Mouse (Mus musculus) heart, embryonic 13.5 days (tissue): ENCODE data around the gene Nln. TPM values are rescaled to one million over a fixed set of nuclear protein-coding genes. Genes with fewer than 3 reads are reported as not detected.

ENCODE experiments used
- ATAC-seq: fragments of 200-750 bp; cut with Nextera tagmentation; 2 replicates; pipeline ENCODE4 v1.8.0; 2017; ENCODE audit warnings: moderate TSS enrichment; ENCODE audit not compliant: insufficient number of reproducible peaks, low FRiP score, low TSS enrichment; ENCODE audit errors: extremely low read depth
- H3K27ac ChIP-seq: fragments of 300-500 bp; sonication (generic); replicated peaks from 2 replicates; pipeline ENCODE4 v1.5.1; 2015; ENCODE audit warnings: moderate library complexity, mild to moderate bottlenecking, inconsistent platforms
- H3K27me3 ChIP-seq: fragments of 300-500 bp; sonication (generic); replicated peaks from 2 replicates; pipeline ENCODE4 v1.6.1; 2015; ENCODE audit warnings: mild to moderate bottlenecking, inconsistent platforms
- H3K36me3 ChIP-seq: fragments of 300-500 bp; sonication (generic); 2 replicates; pipeline ENCODE4 v1.6.1; 2015; ENCODE audit warnings: mild to moderate bottlenecking, inconsistent platforms
- H3K4me1 ChIP-seq: fragments of 300-500 bp; sonication (generic); 2 replicates; pipeline ENCODE4 v1.6.1; 2015; ENCODE audit warnings: inconsistent platforms
- H3K4me2 ChIP-seq: fragments of 300-500 bp; sonication (generic); 2 replicates; pipeline ENCODE4 v1.6.1; 2015; ENCODE audit warnings: inconsistent platforms, mild to moderate bottlenecking, moderate library complexity
- H3K4me3 ChIP-seq: fragments of 300-500 bp; sonication (generic); 2 replicates; pipeline ENCODE4 v1.5.1; 2015; ENCODE audit warnings: moderate library complexity, mild to moderate bottlenecking, inconsistent platforms
- H3K9ac ChIP-seq: fragments of 300-500 bp; sonication (generic); 2 replicates; pipeline ENCODE4 v1.6.1; 2015; ENCODE audit warnings: inconsistent platforms, mild to moderate bottlenecking, moderate library complexity
- H3K9me3 ChIP-seq: fragments of 300-500 bp; sonication (generic); 2 replicates; pipeline ENCODE4 v1.6.1; 2016; ENCODE audit warnings: inconsistent platforms
- WGBS: fragments of 180-500 bp; shearing (Covaris S2); methylation state at CpG from one replicate; pipeline ENCODE4 v1.1.7; 2015; ENCODE audit warnings: mixed read lengths; 5-methylcytosine and 5-hydroxymethylcytosine counted together
- polyA plus RNA-seq: library from polyadenylated mRNA; unstranded; fragments of >200 nt; fragmentation: Nextera tagmentation; extraction: Ambion mirVana; gene quantifications from 2 replicates; pipeline ENCODE4 v1.2.1, GENCODE M21; 2015

Gene Nln
- polyA plus RNA-seq = 19.5 and 19.8 TPM in 2 replicates

DNA sequence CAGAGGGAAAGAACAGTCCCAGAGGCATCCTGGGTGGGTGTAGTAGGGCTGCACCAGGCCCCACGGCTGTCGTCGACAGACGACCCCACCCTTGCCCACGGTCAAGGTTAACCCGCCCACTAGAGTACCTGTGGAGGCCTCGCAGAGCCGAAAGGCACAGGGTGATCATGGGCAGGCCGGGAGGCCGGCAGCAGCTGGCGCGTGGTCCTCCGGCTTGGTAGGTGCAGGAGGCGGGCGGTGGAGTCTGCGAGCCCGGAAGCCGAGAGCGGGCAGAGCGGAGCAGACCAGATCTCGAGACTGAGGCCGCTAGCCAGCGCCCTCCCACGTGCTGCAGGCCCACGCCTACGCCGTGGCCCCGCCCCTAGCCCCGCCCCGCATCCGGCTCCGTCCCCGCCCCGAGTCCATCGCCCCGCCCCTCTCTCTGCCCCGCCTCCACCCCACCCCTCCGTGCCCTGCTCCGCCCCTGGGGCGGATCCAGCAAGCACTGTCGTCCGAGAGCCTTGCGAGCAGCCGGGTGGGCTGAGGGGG, at the start of gene Nln, which contains the start of gene Sgtb:
Gene Nln, minus strand, starts transcription at position 327 of the 528 bp plus-strand sequence.
Gene Sgtb, plus strand, starts transcription at position 454 of the 528 bp plus-strand sequence.
- ATAC-seq = peak; percentile 99
- Histone ChIP-seq H3K4me1 (peaks cover 18% of the 10 kb centered on the region), H3K9me3 (peaks cover 5% of the 10 kb centered on the region; the same call in 1 of the 2 replicates), H3K4me3 (peak within 1 kb of the TSS; percentile 89), H3K4me2 (peak within 1 kb of the TSS; percentile 87), H3K36me3 (peaks cover 9% of the 10 kb centered on the region), H3K27me3 (0 out of 2 replicates have a peak, but pooled peaks cover 5% of the 10 kb centered on the region), H3K27ac (peak within 1 kb of the TSS; percentile 77), H3K9ac (peak within 1 kb of the TSS; percentile 87)
- under 1% methylated on average over 36 of the region's 44 CpGs for WGBS

DNA sequence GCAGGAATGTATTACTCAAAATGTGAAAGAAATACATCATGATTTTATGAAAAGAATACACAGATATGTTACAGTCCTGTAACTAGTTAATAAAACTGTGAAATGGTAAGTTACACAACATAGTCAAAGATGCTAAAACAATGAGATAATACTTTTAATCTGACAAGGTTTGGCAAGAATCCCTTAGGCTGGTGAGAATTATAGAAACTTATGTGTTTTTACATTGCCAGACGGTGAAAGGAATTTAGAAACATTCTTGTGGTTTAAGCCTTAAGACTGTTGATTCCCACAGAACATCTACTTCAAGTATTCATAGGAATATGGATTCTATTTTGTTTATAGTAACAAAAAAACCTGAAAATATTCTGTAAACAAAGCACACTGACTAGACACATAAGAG, 46.3 kb upstream of the Nln start:
- peaks cover 69% of the 10 kb centered on the region for H3K36me3 ChIP-seq
- H3K4me2 ChIP-seq = no peak overlapping the region
- WGBS = 71% methylated on average over 1 of the region's 1 CpGs
- no peaks in the 10 kb centered on the region for H3K27me3 ChIP-seq
- no peak overlapping the region for H3K4me3 ChIP-seq
- H3K9me3 ChIP-seq = no peaks in the 10 kb centered on the region
- no peaks in the 10 kb centered on the region for H3K4me1 ChIP-seq
- no peak for ATAC-seq
- H3K9ac ChIP-seq = no peak overlapping the region
- H3K27ac ChIP-seq = no peak overlapping the region

DNA sequence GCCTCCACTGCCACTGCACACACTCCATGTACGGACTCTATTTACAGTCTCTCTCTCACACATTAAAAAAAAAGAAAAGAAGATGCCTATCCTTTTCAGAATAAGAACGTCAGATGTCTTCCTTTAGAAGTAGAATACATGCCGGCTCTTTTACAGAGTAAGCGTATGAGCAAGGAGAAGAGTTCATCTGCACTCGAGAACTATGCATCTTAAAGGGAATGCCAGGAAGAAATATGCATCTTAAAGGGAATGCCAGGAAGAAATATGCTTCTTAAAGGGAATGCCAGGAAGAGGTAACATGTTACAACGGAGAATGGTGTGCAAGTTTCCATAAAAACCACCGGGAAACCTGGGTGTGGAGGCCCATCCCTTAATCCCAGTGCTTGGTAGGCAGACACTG, 45.7 kb upstream of the Nln start:
- H3K4me2 ChIP-seq = no peak overlapping the region
- no peak for ATAC-seq
- WGBS = 89% methylated on average over 7 of the region's 7 CpGs
- H3K4me1 ChIP-seq = no peaks in the 10 kb centered on the region
- peaks cover 67% of the 10 kb centered on the region for H3K36me3 ChIP-seq
- no peaks in the 10 kb centered on the region for H3K9me3 ChIP-seq
- H3K27ac ChIP-seq = no peak overlapping the region
- H3K9ac ChIP-seq = no peak overlapping the region
- H3K4me3 ChIP-seq = no peak overlapping the region
- no peaks in the 10 kb centered on the region for H3K27me3 ChIP-seq

DNA sequence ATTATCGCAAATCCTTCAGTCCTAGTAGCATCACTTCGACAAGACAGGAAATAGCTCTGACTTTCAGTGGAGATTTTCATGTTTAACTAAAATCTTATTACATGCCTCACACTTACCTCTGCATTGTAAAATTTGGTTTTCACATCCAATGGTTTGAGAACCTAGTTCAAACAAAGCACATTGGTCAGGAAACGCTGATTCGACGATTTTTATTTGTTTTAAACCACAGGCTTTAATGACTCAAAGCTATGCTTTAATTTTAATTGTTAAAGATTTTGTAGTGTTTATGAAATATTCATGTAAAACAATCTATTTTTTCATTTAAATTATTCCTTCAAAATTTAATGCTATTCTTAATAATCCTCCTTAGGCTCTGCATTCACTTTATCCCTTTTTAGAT, 44.8 kb upstream of the Nln start:
- no peaks in the 10 kb centered on the region for H3K27me3 ChIP-seq
- H3K4me3 ChIP-seq = no peak overlapping the region
- no peaks in the 10 kb centered on the region for H3K9me3 ChIP-seq
- H3K27ac ChIP-seq = no peak overlapping the region
- peaks cover 65% of the 10 kb centered on the region for H3K36me3 ChIP-seq
- no peak overlapping the region for H3K4me2 ChIP-seq
- ATAC-seq = no peak
- H3K4me1 ChIP-seq = no peaks in the 10 kb centered on the region
- H3K9ac ChIP-seq = no peak overlapping the region
- 91% methylated on average over 5 of the region's 5 CpGs for WGBS

DNA sequence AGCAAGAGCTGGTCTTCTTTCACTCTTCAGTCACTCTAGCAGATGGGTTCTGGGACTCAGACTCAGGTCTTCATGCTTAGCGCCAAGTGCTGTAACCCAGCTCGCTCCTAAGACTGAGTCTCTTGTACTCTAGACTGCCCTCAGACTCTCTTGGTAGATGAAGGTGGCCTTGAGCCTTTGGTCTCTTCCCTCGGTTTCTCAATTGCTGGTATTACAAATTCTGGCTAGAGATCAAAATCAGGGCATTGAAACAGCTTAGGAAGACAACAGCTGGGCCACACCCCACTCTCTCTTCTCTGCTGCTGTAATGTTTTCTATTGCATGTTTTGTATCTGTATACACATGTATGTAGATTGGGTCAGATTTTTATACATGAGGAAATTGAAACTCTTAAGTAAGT, 36.2 kb upstream of the Nln start:
- H3K4me1 ChIP-seq = no peaks in the 10 kb centered on the region
- no peaks in the 10 kb centered on the region for H3K27me3 ChIP-seq
- ATAC-seq = no peak
- H3K27ac ChIP-seq = no peak overlapping the region
- WGBS = 90% methylated on average over 3 of the region's 3 CpGs
- no peak overlapping the region for H3K9ac ChIP-seq
- no peak overlapping the region for H3K4me3 ChIP-seq
- no peak overlapping the region for H3K4me2 ChIP-seq
- peaks cover 88% of the 10 kb centered on the region for H3K36me3 ChIP-seq
- H3K9me3 ChIP-seq = no peaks in the 10 kb centered on the region

DNA sequence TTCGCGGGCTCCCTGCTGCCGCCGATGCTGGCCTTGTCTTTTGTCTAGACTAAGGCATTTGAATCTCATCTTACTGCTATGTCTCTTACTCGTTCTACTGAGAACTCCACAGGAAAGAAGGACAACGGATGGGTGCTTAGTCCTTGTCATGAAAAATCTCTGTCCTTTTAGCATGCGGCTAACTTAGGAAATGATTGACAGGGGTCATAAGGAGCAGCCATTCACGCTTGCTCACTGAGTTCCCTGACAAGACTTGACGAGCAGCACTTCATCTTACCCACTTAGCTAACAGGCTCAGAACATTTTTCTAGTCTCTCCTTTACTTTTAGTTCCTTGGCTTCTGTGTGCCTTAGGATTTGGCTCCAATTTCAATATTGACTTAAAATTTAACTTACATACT, 35.5 kb upstream of the Nln start:
- WGBS = 77% methylated on average over 9 of the region's 9 CpGs
- H3K4me1 ChIP-seq = no peaks in the 10 kb centered on the region
- H3K4me3 ChIP-seq = no peak overlapping the region
- no peaks in the 10 kb centered on the region for H3K9me3 ChIP-seq
- peaks cover 89% of the 10 kb centered on the region for H3K36me3 ChIP-seq
- no peak for ATAC-seq
- H3K27ac ChIP-seq = no peak overlapping the region
- no peak overlapping the region for H3K4me2 ChIP-seq
- no peak overlapping the region for H3K9ac ChIP-seq
- no peaks in the 10 kb centered on the region for H3K27me3 ChIP-seq

DNA sequence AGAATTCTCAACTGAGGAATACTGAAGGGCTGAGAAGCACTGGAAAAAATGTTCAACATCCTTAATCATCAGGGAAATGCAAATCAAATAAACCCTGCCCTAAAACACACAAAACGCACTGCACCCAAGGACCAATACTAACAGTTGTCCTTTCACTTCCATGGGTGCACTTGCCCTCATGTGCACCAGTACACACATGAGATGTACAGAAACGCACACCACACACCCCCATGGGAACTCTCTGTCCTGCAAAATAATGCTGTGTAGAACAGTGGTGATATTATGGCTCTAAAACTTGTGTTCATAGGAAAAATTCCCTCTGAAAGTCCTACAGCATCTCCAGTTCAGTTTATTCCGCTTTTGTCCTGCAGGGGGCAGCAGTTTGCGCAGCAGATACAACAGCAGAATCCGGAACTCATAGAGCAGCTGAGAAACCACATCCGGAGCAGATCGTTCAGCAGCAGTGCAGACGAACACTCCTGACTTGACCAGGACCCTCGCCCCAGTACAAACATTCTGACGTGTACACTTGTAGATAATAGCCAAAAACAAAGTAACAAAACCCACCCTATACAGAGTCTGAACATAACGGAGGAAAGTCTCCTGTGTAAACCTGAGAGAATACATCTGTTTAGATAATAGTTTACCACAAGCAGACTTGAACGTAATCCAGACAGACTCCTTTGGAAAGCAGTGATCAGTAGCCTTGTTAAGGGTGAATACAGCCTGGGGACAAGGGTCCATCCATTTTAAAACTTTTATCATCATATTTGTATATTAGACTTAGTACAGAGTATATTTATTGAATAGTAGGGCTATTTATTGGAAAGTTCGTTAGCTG, 30.2 kb upstream of the Nln start:
- ATAC-seq = no peak
- 39% methylated on average over 13 of the region's 13 CpGs for WGBS

DNA sequence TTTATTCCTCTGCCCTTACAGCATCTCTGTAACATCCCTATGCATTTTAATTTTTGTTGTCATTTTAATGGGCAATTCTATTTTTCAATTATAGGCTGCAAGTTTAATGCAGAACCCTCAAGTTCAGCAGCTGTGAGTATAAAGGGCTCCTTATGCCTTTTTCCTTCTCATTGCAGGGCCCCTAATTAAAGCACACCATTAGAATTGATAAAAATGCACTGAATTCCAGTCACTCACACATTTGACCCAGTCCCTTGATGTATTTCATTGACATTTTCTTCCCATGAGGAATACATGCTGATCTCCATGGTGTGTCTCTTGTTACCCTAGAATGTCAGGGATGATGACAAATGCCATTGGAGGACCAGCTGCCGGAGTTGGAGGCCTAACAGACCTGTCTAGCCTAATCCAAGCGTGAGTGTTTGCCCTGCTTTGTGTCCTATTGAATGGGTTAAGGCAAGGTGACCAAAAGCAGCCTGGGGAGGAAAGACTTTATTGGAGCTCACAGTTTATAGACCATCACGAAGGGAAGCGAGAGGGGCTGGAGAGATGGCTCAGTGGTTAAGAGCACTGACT, 25.2 kb upstream of the Nln start:
- Histone ChIP-seq H3K36me3 (peaks cover 8% of the 10 kb centered on the region; the same call in 1 of the 2 replicates), H3K4me3 (no peak overlapping the region), H3K9ac (no peak overlapping the region), H3K27me3 (no peaks in the 10 kb centered on the region), H3K9me3 (no peaks in the 10 kb centered on the region), H3K4me1 (no peaks in the 10 kb centered on the region), H3K27ac (no peak overlapping the region), H3K4me2 (no peak overlapping the region)
- ATAC-seq = no peak
- WGBS = 76% methylated on average over 4 of the region's 4 CpGs

More for the DNA sequence above, 30.2 kb upstream of the Nln start:
- Histone ChIP-seq H3K4me1 (no peaks in the 10 kb centered on the region), H3K27me3 (no peaks in the 10 kb centered on the region), H3K4me2 (peak overlapping the region; percentile 51), H3K36me3 (peaks cover 44% of the 10 kb centered on the region), H3K9ac (no peak overlapping the region), H3K4me3 (peak overlapping the region; percentile 14; the same call in 1 of the 2 replicates), H3K27ac (no peak overlapping the region), H3K9me3 (no peaks in the 10 kb centered on the region)

DNA sequence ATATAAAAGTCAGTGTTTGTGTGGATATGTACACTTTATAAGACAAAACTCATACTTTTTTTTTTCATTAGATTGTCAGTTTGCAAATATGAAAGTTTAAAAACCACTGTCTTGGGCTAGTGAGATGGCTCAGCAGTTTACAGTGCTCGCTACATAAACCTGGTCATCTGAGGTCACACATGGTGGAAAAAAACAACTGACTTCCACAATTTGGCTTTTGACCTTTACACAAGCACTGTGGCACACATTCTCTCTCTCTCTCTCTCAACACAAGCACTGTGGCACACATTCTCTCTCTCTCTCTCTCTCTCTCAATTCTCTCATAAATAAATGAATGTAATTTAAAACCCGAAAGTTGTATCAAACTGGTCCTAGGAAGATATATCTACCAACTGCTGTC, 23.1 kb upstream of the Nln start:
- peaks cover 8% of the 10 kb centered on the region; the same call in 1 of the 2 replicates for H3K36me3 ChIP-seq

DNA sequence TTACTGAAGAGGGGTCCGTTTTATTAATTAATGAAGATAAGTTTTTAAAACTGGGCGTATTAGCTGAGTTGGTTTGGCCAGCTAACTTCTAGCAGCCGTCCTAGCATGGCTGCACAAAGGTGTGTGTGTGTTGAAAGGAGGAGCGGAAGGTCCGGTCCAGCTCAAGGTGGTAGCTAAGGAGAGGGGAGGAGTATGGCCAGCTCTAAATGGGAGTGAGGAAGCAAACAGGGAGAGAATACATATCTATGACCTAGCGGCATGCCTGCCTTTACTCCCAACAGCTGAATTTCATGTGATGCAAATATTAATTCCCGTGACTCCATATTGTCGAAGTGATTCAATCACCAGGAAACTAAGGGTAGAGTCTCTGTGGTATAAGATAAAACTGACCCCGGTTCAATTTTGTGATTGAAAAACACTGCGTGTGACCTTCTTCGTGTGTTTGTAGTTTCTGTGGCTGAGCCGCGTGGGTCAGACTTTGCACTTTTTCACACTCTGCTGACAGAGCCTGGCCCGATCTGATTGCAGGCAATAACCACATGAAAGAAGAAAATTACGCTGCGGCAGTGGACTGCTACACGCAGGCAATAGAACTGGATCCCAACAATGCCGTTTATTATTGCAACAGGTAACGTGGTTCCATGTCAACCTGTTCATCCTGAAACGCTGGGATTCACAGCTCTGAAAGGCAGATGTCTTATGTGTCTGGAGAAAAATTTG, 14.4 kb upstream of the Nln start:
- no peaks in the 10 kb centered on the region for H3K27me3 ChIP-seq
- no peak for ATAC-seq
- H3K9me3 ChIP-seq = no peaks in the 10 kb centered on the region
- peaks cover 11% of the 10 kb centered on the region for H3K36me3 ChIP-seq
- no peaks in the 10 kb centered on the region for H3K4me1 ChIP-seq
- H3K9ac ChIP-seq = no peak overlapping the region
- 89% methylated on average over 20 of the region's 20 CpGs for WGBS
- H3K27ac ChIP-seq = no peak overlapping the region
- H3K4me2 ChIP-seq = no peak overlapping the region
- no peak overlapping the region for H3K4me3 ChIP-seq

More for the DNA sequence above, 23.1 kb upstream of the Nln start:
- Histone ChIP-seq H3K9ac (no peak overlapping the region), H3K4me1 (no peaks in the 10 kb centered on the region), H3K9me3 (no peaks in the 10 kb centered on the region), H3K27ac (no peak overlapping the region), H3K4me2 (no peak overlapping the region), H3K4me3 (no peak overlapping the region), H3K27me3 (no peaks in the 10 kb centered on the region)
- WGBS = 87% methylated on average over 2 of the region's 2 CpGs
- no peak for ATAC-seq
